Mouse (Mus musculus) spleen, postnatal 10 days (tissue): ENCODE measurements around the gene Gm49661.

Source experiments
- DNase-seq, 2 experiments: peaks; one replicate each; pipeline ENCODE4 v3.0.0; 2021 to 2022; ENCODE audit warnings: low spot score in 2 of 2

Gene Gm49661

GRCm38 (mm10) chr8:84934860-84935259 lies 34.4 kb downstream of the Gm49661 start:
- DNase-seq, result no peak

- no peak for DNase-seq
Measured at GRCm38 (mm10) chr8:84933767-84934559, 35.3 kb downstream of the Gm49661 start.

DNA sequence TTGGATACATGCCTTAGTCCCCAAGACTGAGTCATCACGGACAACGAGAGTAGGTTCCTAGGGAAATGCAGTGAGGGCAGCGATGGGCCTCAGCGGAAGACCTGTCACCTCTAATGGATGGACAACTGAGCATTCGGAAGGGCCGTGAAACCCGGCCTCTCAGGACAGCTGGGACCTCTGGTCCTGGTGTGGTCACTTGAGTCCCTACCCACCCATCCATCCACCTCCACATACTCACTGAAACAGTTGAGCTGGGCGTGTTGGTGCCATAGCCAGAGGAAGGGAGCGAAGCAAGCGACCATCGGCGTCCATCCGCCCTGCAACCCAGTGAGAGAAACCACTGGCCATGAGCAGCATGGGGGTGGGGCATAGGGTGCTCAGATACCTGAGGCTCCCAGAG lies 38.7 kb downstream of the Gm49661 start:
- no peak for DNase-seq

DNA sequence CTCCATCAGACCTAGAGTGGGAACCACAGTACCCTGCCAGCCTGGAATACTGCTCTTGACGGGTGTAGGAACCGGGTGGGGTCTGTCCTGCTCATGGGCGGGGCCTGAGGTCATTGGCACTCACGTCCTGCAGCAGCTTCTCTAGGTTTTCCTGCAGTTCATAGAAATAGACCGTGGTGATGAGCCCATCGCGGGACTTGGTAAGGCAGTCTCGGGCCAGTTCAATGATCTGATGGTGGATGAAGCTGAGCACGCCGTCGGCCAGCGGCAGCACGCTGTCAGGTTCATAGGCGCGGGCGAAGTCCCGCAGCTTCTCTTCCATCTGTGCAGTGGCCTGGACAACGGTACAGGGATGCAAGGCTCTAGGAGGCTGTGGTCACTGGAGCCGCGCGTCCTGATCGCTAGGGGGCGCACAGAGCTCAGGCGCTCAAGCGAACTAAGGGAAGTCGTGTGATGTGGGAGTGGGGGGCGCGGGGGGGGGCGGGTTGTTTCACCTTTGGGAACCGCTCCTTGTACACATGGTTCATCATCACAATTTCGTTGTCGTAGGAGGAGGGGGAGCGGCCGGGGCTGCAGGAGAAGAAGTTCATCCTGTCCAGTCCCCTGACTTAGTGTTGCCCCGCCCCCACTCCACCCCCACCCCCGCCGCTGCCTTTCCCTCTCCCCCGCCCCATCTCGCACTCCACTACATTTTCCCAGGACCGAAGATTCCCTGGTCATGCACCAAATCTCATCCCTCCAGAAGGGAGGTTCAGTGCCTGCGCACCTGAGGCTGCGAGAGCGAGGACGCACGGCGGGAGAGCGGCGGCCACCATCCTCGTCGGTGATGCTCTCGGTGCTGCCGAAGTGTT lies 40.6 kb downstream of the Gm49661 start:
- peak in 1 of 2 experiments; percentile 82 for DNase-seq

- no peak for DNase-seq
Measured at GRCm38 (mm10) chr8:84927513-84927912, 41.7 kb downstream of the Gm49661 start.

DNA sequence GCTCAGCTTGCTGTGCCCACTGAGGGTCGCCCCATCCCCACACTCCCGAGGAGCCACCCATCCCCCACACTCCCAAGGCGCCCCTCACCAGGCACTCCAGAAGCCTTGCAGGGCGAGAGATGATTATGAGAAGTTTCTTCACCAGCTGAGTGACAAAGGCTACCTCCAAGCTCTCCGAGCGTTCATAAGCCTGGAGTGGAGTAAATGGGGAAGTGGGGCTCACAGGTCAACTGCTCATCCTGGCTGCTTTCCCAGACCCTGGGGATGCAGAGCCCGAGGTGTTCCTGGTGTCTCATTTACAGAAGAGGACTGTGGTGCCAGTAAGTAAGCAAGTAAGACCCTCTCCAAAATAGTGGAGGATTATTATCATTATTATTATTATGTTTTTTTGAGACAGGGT lies 43.7 kb downstream of the Gm49661 start:
- no peak for DNase-seq

GRCm38 (mm10) chr8:84921596-84921995 lies 47.6 kb downstream of the Gm49661 start:
- no peak for DNase-seq

DNA sequence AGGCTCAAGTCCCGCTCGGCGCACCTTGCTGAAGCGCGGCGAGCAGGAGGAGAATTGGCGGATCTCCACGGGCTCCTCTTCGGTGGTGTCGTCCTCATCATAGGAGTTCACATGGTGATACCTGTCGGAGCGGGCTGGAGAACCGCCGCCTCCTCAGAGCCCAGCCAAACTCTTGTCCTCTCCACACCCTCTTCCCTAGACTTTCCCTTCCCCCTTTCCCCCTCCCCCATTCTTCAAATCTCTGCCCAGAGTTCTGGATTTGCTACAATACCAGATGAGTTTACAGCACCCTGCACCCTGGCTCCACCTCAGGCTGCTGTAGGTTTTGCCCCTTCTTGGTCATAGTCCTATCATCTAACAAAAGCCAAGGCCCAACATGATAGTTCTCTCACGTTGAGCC lies 50.6 kb downstream of the Gm49661 start:
- no peak for DNase-seq

- DNase-seq, result no peak
Measured at GRCm38 (mm10) chr8:84917781-84918180, 51.5 kb downstream of the Gm49661 start.
